Mouse (Mus musculus) heart, embryonic 15.5 days (tissue): ENCODE measurements around the gene Emid1. TPM values are rescaled to one million over a fixed set of nuclear protein-coding genes. Genes with fewer than 3 reads are reported as not detected.

Experiments
- ATAC-seq: fragments of 200-750 bp; cut with Nextera tagmentation; replicated peaks from 2 replicates; pipeline ENCODE4 v1.8.0; 2017; ENCODE audit warnings: low read depth, moderate TSS enrichment; ENCODE audit not compliant: insufficient number of reproducible peaks, insufficient read depth, low FRiP score
- H3K27ac ChIP-seq: fragments of 300-500 bp; sonication (generic); 2 replicates; pipeline ENCODE4 v1.5.1; 2015; ENCODE audit warnings: mild to moderate bottlenecking, inconsistent platforms
- H3K27me3 ChIP-seq: fragments of 300-500 bp; sonication (generic); 2 replicates; pipeline ENCODE4 v1.6.1; 2015; ENCODE audit warnings: inconsistent platforms
- H3K36me3 ChIP-seq: fragments of 300-500 bp; sonication (generic); 2 replicates; pipeline ENCODE4 v1.6.1; 2015; ENCODE audit warnings: mild to moderate bottlenecking, inconsistent platforms
- H3K4me1 ChIP-seq: fragments of 300-500 bp; sonication (generic); replicated peaks from 2 replicates; pipeline ENCODE4 v1.6.1; 2015; ENCODE audit warnings: inconsistent platforms
- H3K4me2 ChIP-seq: fragments of 300-500 bp; sonication (generic); 2 replicates; pipeline ENCODE4 v1.6.1; 2015; ENCODE audit warnings: inconsistent platforms, mild to moderate bottlenecking, moderate library complexity
- H3K4me3 ChIP-seq: fragments of 300-500 bp; sonication (generic); 2 replicates; pipeline ENCODE4 v1.5.1; 2015; ENCODE audit warnings: mild to moderate bottlenecking, inconsistent platforms
- H3K9ac ChIP-seq: fragments of 300-500 bp; sonication (generic); 2 replicates; pipeline ENCODE4 v1.6.1; 2015; ENCODE audit warnings: mild to moderate bottlenecking, inconsistent platforms
- H3K9me3 ChIP-seq: fragments of 300-500 bp; sonication (generic); replicated peaks from 2 replicates; pipeline ENCODE4 v1.6.1; 2016; ENCODE audit warnings: inconsistent platforms
- WGBS: fragments of 180-500 bp; shearing (Covaris S2); methylation state at CpG from one replicate; pipeline ENCODE4 v1.1.7; 2015; ENCODE audit warnings: mixed read lengths; 5-methylcytosine and 5-hydroxymethylcytosine counted together
- polyA plus RNA-seq: library from polyadenylated mRNA; unstranded; fragments of >200 nt; fragmentation: Nextera tagmentation; extraction: Ambion mirVana; gene quantifications from 2 replicates; pipeline ENCODE4 v1.2.1, GENCODE M21; 2015

Emid1 gene
- polyA plus RNA-seq, 1 experiment from 2014 or later = 6.5 TPM

GRCm38 (mm10) chr11:5060756-5061412 is 91.2 kb downstream of the Emid1 start:
- no peak for ATAC-seq
- Histone ChIP-seq H3K4me1 (peaks cover 66% of the 10 kb centered on the region), H3K4me2 (peak overlapping the region; percentile 83), H3K4me3 (peak overlapping the region; percentile 45), H3K9ac (peak overlapping the region; percentile 32; the same call in 1 of the 2 replicates), H3K9me3 (no peaks in the 10 kb centered on the region), H3K27me3 (peaks cover 74% of the 10 kb centered on the region), H3K36me3 (no peaks in the 10 kb centered on the region), H3K27ac (no peak overlapping the region)
- 61% methylated on average over 28 of the region's 28 CpGs for WGBS

DNA sequence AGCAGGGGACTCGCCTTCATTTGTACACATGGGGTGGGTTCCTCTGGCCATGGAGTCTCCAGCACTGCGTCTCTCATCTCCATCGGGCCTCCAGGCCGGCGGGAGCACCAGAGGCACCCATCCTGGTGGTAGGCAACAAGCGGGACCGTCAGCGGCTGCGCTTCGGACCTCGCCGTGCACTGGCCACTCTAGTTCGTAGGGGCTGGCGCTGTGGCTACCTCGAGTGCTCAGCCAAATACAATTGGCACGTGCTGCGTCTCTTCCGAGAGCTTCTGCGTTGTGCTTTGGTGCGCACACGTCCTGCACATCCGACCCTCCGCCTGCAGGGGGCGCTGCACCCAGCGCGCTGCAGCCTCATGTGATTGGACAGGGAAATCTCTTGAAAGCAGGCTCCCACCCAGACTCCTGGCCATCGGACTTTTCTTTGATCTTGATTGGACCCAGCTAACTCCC is 92.3 kb downstream of the Emid1 start:
- H3K36me3 ChIP-seq = no peaks in the 10 kb centered on the region
- no peaks in the 10 kb centered on the region for H3K9me3 ChIP-seq
- H3K4me2 ChIP-seq = no peak overlapping the region; the same call in 1 of the 2 replicates
- H3K9ac ChIP-seq = no peak overlapping the region
- peaks cover 63% of the 10 kb centered on the region for H3K4me1 ChIP-seq
- ATAC-seq = no peak
- 11% methylated on average over 27 of the region's 27 CpGs for WGBS
- H3K27ac ChIP-seq = no peak overlapping the region
- H3K4me3 ChIP-seq = peak overlapping the region; percentile 0; the same call in 1 of the 2 replicates
- H3K27me3 ChIP-seq = peaks cover 80% of the 10 kb centered on the region

DNA sequence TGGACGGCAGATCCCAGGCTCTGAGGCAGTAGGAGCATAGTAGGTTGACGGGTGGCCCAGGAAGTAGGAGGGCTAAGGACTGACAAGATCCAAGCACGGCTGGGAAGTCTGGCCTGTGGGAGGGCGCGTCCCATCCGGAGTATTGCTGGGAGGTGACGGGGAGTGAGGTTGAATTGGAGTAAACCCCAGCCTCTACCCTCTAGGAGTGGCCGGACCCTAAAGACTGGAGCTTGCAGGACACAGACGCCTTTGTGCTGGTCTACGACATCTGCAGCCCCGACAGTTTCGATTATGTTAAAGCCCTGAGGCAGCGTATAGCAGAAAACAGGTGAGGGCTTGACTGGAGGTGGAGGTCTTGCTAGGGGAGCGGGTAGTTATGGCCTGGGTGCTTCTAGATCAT is 92.8 kb downstream of the Emid1 start:
- no peak for ATAC-seq
- WGBS = 25% methylated on average over 14 of the region's 14 CpGs
- H3K9ac ChIP-seq = no peak overlapping the region
- H3K4me1 ChIP-seq = peaks cover 58% of the 10 kb centered on the region
- no peaks in the 10 kb centered on the region for H3K9me3 ChIP-seq
- no peak overlapping the region for H3K27ac ChIP-seq
- no peaks in the 10 kb centered on the region for H3K36me3 ChIP-seq
- peaks cover 80% of the 10 kb centered on the region for H3K27me3 ChIP-seq
- H3K4me2 ChIP-seq = no peak overlapping the region
- peak overlapping the region; percentile 0; the same call in 1 of the 2 replicates for H3K4me3 ChIP-seq

- no peak for ATAC-seq
- H3K27me3 ChIP-seq = peaks cover 80% of the 10 kb centered on the region
- H3K4me3 ChIP-seq = peak overlapping the region; percentile 61; the same call in 1 of the 2 replicates
- H3K4me2 ChIP-seq = no peak overlapping the region
- H3K4me1 ChIP-seq = peaks cover 54% of the 10 kb centered on the region
- WGBS = 30% methylated on average over 9 of the region's 9 CpGs
- no peaks in the 10 kb centered on the region for H3K9me3 ChIP-seq
- H3K9ac ChIP-seq = no peak overlapping the region
- H3K27ac ChIP-seq = no peak overlapping the region
- no peaks in the 10 kb centered on the region for H3K36me3 ChIP-seq
Measured at GRCm38 (mm10) chr11:5058783-5059182, 93.3 kb downstream of the Emid1 start.

DNA sequence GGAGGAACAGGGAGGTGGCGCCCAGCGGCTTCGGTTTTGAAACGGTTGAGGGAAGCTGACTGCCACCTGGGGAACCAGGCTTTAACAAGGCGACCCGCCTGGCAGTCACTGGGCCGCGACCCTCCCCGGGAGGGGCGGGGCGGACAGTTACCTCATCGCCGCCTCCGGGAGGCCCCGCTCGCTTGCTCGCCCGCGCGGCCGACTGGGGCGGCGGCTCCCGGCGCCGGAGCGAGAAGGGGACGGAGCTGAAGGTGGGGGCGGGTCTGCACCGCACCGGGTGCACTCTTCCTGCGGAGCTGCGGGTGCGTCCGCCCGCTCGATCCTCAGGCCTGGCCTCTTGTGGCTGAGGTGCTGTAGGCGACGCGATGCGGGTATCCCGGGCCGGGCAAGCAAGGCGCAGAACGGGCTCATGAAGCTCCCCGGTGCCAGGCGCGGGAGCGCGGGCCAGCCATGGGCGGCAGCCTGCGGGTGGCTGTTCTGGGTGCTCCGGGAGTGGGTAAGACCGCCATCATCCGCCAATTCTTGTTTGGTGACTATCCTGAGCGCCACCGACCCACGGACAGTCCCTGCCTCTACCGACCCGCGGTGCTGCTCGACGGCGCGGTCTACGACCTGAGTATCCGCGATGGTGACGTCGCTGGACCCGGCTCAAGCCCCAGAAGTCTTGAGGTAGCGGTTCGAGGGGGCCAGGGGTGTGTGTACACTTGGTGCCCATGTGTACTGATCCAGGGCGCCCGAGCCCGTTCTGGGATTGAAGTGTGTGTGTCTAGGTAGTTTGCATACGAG is 94.0 kb downstream of the Emid1 start, which contains the start of gene Rasl10a:
Gene Rasl10a, plus strand, starts transcription at position 273 of the 786 bp plus-strand sequence.
- ATAC-seq = 0 out of 2 replicates have a peak, but pooled peaks have one; percentile 1
- peak within 1 kb of the TSS; percentile 61 for H3K4me3 ChIP-seq
- peak within 1 kb of the TSS; percentile 97 for H3K4me2 ChIP-seq
- peaks cover 46% of the 10 kb centered on the region for H3K4me1 ChIP-seq
- no peaks in the 10 kb centered on the region for H3K9me3 ChIP-seq
- WGBS = 3% methylated on average over 77 of the region's 77 CpGs
- no peaks in the 10 kb centered on the region for H3K36me3 ChIP-seq
- peaks cover 74% of the 10 kb centered on the region for H3K27me3 ChIP-seq
- no peak within 1 kb of the TSS for H3K27ac ChIP-seq
- H3K9ac ChIP-seq = peak within 1 kb of the TSS; percentile 56

DNA sequence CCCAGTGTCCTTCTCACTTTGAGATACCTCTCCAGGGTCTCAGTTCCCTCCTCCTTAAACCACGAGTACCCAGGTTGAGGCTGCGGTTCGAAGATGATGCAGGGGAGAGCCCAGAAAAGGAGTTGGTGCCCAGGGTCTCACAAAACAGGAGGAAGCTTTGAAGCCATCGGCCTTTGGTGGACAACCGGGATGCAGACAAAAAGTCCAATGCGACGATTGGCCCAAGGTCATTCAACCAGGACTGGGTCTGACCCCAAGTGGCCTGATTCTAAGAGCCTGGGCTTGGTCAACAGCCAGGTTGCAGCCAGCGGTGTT is 94.6 kb downstream of the Emid1 start:
- Histone ChIP-seq H3K27me3 (peaks cover 71% of the 10 kb centered on the region), H3K4me3 (peak overlapping the region; percentile 61), H3K4me1 (peaks cover 41% of the 10 kb centered on the region), H3K4me2 (peak overlapping the region; percentile 97), H3K9me3 (no peaks in the 10 kb centered on the region), H3K27ac (no peak overlapping the region), H3K9ac (peak overlapping the region; percentile 56; the same call in 1 of the 2 replicates), H3K36me3 (no peaks in the 10 kb centered on the region)
- no peak for ATAC-seq
- 22% methylated on average over 8 of the region's 8 CpGs for WGBS

DNA sequence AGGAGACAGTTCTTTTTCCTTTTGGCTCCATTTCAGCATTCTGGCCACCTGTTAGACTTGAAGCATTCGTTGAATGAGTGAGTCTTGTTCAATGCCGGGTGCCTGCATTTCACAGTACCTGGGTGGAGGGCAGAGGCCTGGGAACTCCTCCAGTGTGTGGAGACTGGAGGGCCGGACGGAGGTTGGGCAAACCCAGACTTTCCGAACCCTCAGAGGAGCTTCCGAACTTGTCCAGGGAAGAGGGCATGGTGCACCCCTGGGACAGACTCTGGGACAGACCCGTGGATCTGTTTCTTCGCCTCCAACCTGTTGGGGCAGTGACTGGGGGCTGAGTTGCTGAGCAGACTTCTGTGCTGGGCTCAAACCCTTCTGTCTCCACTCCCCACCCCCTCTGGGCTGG is 95.0 kb downstream of the Emid1 start:
- ATAC-seq = no peak
- WGBS = 64% methylated on average over 8 of the region's 8 CpGs
- peaks cover 37% of the 10 kb centered on the region for H3K4me1 ChIP-seq
- H3K36me3 ChIP-seq = no peaks in the 10 kb centered on the region
- H3K4me2 ChIP-seq = no peak overlapping the region
- no peak overlapping the region for H3K27ac ChIP-seq
- H3K9me3 ChIP-seq = no peaks in the 10 kb centered on the region
- peaks cover 67% of the 10 kb centered on the region for H3K27me3 ChIP-seq
- H3K9ac ChIP-seq = no peak overlapping the region
- H3K4me3 ChIP-seq = no peak overlapping the region

Other genes with a start within 250 kb of the Emid1 start
- 0.13 and 0.60 TPM in 2 replicates for gene Nefh, start 204.2 kb downstream of the Emid1 start, polyA plus RNA-seq
- gene Ap1b1, start 165.4 kb downstream of the Emid1 start, polyA plus RNA-seq = 32.1 and 44.9 TPM in 2 replicates
- 0.96 and 1.1 TPM in 2 replicates for gene Rasl10a, start 94.1 kb downstream of the Emid1 start, polyA plus RNA-seq
- 19.4 and 28.2 TPM in 2 replicates for gene Gas2l1, start 86.9 kb downstream of the Emid1 start, polyA plus RNA-seq
- 26.2 and 30.9 TPM in 2 replicates for gene Rhbdd3, start 53.3 kb downstream of the Emid1 start, polyA plus RNA-seq
- gene Ewsr1, start 53.0 kb downstream of the Emid1 start, polyA plus RNA-seq = 359 and 482 TPM in 2 replicates
- 24.0 and 29.3 TPM in 2 replicates for gene Kremen1, start 109.3 kb upstream of the Emid1 start, polyA plus RNA-seq